Mouse (Mus musculus): ENCODE data around the gene Gm4792. TPM values are rescaled to one million over a fixed set of nuclear protein-coding genes. Genes with fewer than 3 reads are reported as not detected.

Gm4792 gene
- polyA plus RNA-seq, 1 experiment: not detected

GRCm38 (mm10) chr10:94254766-94255165, 43.7 kb downstream of the Gm4792 start:
- H3K27me3 ChIP-seq (ENCODE audit: control insufficient read depth, insufficient read depth, low read length): no peaks in the 10 kb centered on the region
- no peak overlapping the region for H3K4me3 ChIP-seq (ENCODE audit: control insufficient read depth, low read depth, low read length)
- H3K36me3 ChIP-seq (ENCODE audit: control insufficient read depth, insufficient read depth, low read length): no peaks in the 10 kb centered on the region
- no peak overlapping the region for H3K27ac ChIP-seq (ENCODE audit: control insufficient read depth, insufficient read depth, low read depth, low read length)
- no peak for TF ChIP-seq CTCF (IDR thresholded peaks at IDR 0.05; ENCODE audit: control insufficient read depth, insufficient read depth, insufficient replicate concordance, low read depth, low read length)
- TF ChIP-seq POLR2A (IDR thresholded peaks at IDR 0.05; ENCODE audit: control insufficient read depth, low read depth, low read length): no peak
- peaks cover 7% of the 10 kb centered on the region for H3K4me1 ChIP-seq (ENCODE audit: control insufficient read depth, insufficient read depth, low read length)

DNA sequence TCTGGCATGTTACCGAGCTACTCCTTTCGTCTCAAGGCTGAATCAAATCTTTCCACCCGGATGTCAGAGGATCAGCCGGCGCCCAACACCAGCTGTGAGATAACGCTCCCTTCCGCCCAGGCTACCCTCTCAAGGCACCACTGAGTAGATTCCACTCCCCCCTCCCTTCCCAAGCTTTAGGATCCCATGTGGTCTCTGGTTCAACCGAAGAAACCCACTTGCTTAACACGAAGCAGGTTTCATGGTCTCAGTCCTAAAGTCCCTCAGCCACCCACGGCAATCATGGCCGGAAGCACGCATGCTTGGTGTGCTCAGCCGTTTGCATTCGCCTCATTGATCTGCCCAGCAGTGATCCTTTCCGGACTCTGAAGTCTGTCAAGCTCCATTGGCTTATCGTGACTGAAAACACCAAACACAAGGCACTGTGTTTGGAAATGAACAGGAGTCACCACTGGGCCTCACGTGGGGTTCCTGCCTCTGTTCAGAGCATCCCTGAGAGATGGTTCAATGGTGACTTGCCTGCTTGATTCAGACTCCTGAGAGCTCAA, 45.2 kb downstream of the Gm4792 start:
- H3K4me3 ChIP-seq (ENCODE audit: control insufficient read depth, low read depth, low read length): no peak overlapping the region; the same call in 1 of the 2 replicates

GRCm38 (mm10) chr10:94249575-94250456, 48.7 kb downstream of the Gm4792 start:
- H3K36me3 ChIP-seq (ENCODE audit: control insufficient read depth, insufficient read depth, low read length): no peaks in the 10 kb centered on the region
- H3K27ac ChIP-seq (ENCODE audit: control insufficient read depth, insufficient read depth, low read depth, low read length): no peak overlapping the region
- H3K4me3 ChIP-seq (ENCODE audit: control insufficient read depth, low read depth, low read length): no peak overlapping the region
- TF ChIP-seq POLR2A (IDR thresholded peaks at IDR 0.05; ENCODE audit: control insufficient read depth, low read depth, low read length) (no peak), CTCF (IDR thresholded peaks at IDR 0.05; ENCODE audit: control insufficient read depth, insufficient read depth, insufficient replicate concordance, low read depth, low read length) (no peak)
- H3K4me1 ChIP-seq (ENCODE audit: control insufficient read depth, insufficient read depth, low read length): peaks cover 7% of the 10 kb centered on the region
- no peaks in the 10 kb centered on the region for H3K27me3 ChIP-seq (ENCODE audit: control insufficient read depth, insufficient read depth, low read length)

More for the DNA sequence above, 45.2 kb downstream of the Gm4792 start:
- Histone ChIP-seq H3K27ac (ENCODE audit: control insufficient read depth, insufficient read depth, low read depth, low read length) (no peak overlapping the region), H3K36me3 (ENCODE audit: control insufficient read depth, insufficient read depth, low read length) (no peaks in the 10 kb centered on the region), H3K4me1 (ENCODE audit: control insufficient read depth, insufficient read depth, low read length) (peaks cover 7% of the 10 kb centered on the region), H3K27me3 (ENCODE audit: control insufficient read depth, insufficient read depth, low read length) (no peaks in the 10 kb centered on the region)
- TF ChIP-seq CTCF (IDR thresholded peaks at IDR 0.05; ENCODE audit: control insufficient read depth, insufficient read depth, insufficient replicate concordance, low read depth, low read length): no peak
- no peak for TF ChIP-seq POLR2A (IDR thresholded peaks at IDR 0.05; ENCODE audit: control insufficient read depth, low read depth, low read length)

- Histone ChIP-seq H3K27ac (ENCODE audit: control insufficient read depth, insufficient read depth, low read depth, low read length) (no peak overlapping the region), H3K4me3 (ENCODE audit: control insufficient read depth, low read depth, low read length) (no peak overlapping the region), H3K4me1 (ENCODE audit: control insufficient read depth, insufficient read depth, low read length) (peaks cover 4% of the 10 kb centered on the region), H3K36me3 (ENCODE audit: control insufficient read depth, insufficient read depth, low read length) (no peaks in the 10 kb centered on the region), H3K27me3 (ENCODE audit: control insufficient read depth, insufficient read depth, low read length) (no peaks in the 10 kb centered on the region)
- no peak for TF ChIP-seq POLR2A (IDR thresholded peaks at IDR 0.05; ENCODE audit: control insufficient read depth, low read depth, low read length)
- no peak for TF ChIP-seq CTCF (IDR thresholded peaks at IDR 0.05; ENCODE audit: control insufficient read depth, insufficient read depth, insufficient replicate concordance, low read depth, low read length)
Measured at GRCm38 (mm10) chr10:94247748-94248349, 50.7 kb downstream of the Gm4792 start.

Other genes with a start within 250 kb of the Gm4792 start
- 10.1 and 11.3 TPM in 2 replicates for gene Nr2c1, start 150.7 kb downstream of the Gm4792 start, polyA plus RNA-seq (2012; rRNA removed)
- gene Ndufa12, start 100.0 kb downstream of the Gm4792 start, polyA plus RNA-seq (2012; rRNA removed): 195 and 218 TPM in 2 replicates
- gene Tmcc3, start 13.2 kb upstream of the Gm4792 start, polyA plus RNA-seq (2012; rRNA removed): 5.7 and 6.4 TPM in 2 replicates

Data from testis, adult 2 months (tissue).